Mouse (Mus musculus) heart, postnatal 0 days (tissue): ENCODE results near the gene Snx1.

Experiments used
- CTCF ChIP-seq: IDR thresholded peaks from 2 replicates; pipeline ENCODE4 v1.5.1; 2016; ENCODE audit warnings: antibody characterized with exemption, control low read depth, low read depth
- EP300 ChIP-seq: IDR thresholded peaks from 2 replicates; pipeline ENCODE4 v1.6.1; 2016; ENCODE audit warnings: antibody characterized with exemption, low read depth

- no peak for TF ChIP-seq CTCF
- TF ChIP-seq EP300: no peak
Observed at GRCm38 (mm10) chr9:66064316-66064715, 62.1 kb downstream of the Snx1 start.
